Mouse (Mus musculus) kidney, embryonic 15.5 days (tissue): ENCODE measurements around the gene Gm8677. TPM values are rescaled to one million over a fixed set of nuclear protein-coding genes. Genes with fewer than 3 reads are reported as not detected.
"Not testable (repeated sequence)": the region's sequence is repeated elsewhere in the genome, so short reads cannot be mapped to it uniquely, and the experiment has no call there.

Experiments used
- ATAC-seq: fragments of 200-750 bp; cut with Nextera tagmentation; replicated peaks from 2 replicates; pipeline ENCODE4 v1.8.0; 2017; ENCODE audit warnings: moderate TSS enrichment; ENCODE audit not compliant: low FRiP score
- H3K27ac ChIP-seq: fragments of 300-500 bp; sonication (generic); 2 replicates; pipeline ENCODE4 v1.5.1; 2015; ENCODE audit warnings: mild to moderate bottlenecking, inconsistent platforms
- H3K27me3 ChIP-seq: fragments of 300-500 bp; sonication (generic); 2 replicates; pipeline ENCODE4 v1.6.1; 2015; ENCODE audit warnings: inconsistent platforms
- H3K36me3 ChIP-seq: fragments of 300-500 bp; sonication (generic); 2 replicates; pipeline ENCODE4 v1.6.1; 2015; ENCODE audit warnings: inconsistent platforms
- H3K4me1 ChIP-seq: fragments of 300-500 bp; sonication (generic); 2 replicates; pipeline ENCODE4 v1.6.1; 2015; ENCODE audit warnings: inconsistent platforms
- H3K4me2 ChIP-seq: fragments of 300-500 bp; sonication (generic); 2 replicates; pipeline ENCODE4 v1.6.1; 2015; ENCODE audit warnings: moderate library complexity, mild to moderate bottlenecking, inconsistent platforms
- H3K4me3 ChIP-seq: fragments of 300-500 bp; sonication (generic); replicated peaks from 2 replicates; pipeline ENCODE4 v1.5.1; 2015; ENCODE audit warnings: mild to moderate bottlenecking, inconsistent platforms
- H3K9ac ChIP-seq: fragments of 300-500 bp; sonication (generic); 2 replicates; pipeline ENCODE4 v1.6.1; 2015; ENCODE audit warnings: mild to moderate bottlenecking, inconsistent platforms
- H3K9me3 ChIP-seq: fragments of 300-500 bp; sonication (generic); replicated peaks from 2 replicates; pipeline ENCODE4 v1.6.1; 2016; ENCODE audit warnings: inconsistent platforms
- WGBS: fragments of 180-500 bp; shearing (Covaris S2); methylation state at CpG from one replicate; pipeline ENCODE4 v1.1.7; 2015; ENCODE audit warnings: mixed read lengths; 5-methylcytosine and 5-hydroxymethylcytosine counted together
- polyA plus RNA-seq: library from polyadenylated mRNA; unstranded; fragments of >200 nt; fragmentation: Nextera tagmentation; extraction: Ambion mirVana; gene quantifications from 2 replicates; pipeline ENCODE4 v1.2.1, GENCODE M21; 2015

Gene Gm8677
- not detected in 2 replicates for polyA plus RNA-seq

DNA sequence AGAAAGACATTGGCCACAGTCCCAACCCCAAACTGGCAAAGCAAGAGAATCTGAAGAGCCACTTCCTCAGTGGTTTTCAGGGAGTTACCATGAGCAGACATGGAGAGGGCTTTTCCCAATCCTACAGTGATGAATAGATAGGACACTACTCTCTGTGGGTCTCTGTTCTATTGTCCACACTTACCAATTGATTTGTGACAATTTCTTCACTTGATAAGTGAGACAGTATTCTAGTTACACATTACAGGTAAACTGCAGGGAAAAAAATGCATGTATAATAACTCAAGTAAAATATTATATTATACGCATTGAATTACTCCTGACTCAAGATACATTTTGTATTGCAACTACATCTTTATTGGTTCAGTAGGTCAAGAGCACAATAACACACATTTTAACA is at the start of gene Gm8677:
Gene Gm8677 (minus strand): TSS at position 101 of the 400 bp plus-strand sequence.
- H3K4me2 ChIP-seq, H3K27me3 ChIP-seq, H3K27ac ChIP-seq, H3K9ac ChIP-seq, H3K4me1 ChIP-seq, ATAC-seq, H3K4me3 ChIP-seq, H3K9me3 ChIP-seq, H3K36me3 ChIP-seq: not testable (repeated sequence)
- no CpG with 5 or more reads among the region's 1 CpGs for WGBS

GRCm38 (mm10) chr7:22565243-22565642 is 30.6 kb upstream of the Gm8677 start, which contains the start of gene Gm4201:
Gene Gm4201 (minus strand): TSS chr7:22565343.
- no CpG with 5 or more reads among the region's 3 CpGs for WGBS
- not testable (repeated sequence) for H3K9me3 ChIP-seq, ATAC-seq, H3K36me3 ChIP-seq, H3K4me2 ChIP-seq, H3K4me1 ChIP-seq, H3K27ac ChIP-seq, H3K4me3 ChIP-seq, H3K9ac ChIP-seq, H3K27me3 ChIP-seq

DNA sequence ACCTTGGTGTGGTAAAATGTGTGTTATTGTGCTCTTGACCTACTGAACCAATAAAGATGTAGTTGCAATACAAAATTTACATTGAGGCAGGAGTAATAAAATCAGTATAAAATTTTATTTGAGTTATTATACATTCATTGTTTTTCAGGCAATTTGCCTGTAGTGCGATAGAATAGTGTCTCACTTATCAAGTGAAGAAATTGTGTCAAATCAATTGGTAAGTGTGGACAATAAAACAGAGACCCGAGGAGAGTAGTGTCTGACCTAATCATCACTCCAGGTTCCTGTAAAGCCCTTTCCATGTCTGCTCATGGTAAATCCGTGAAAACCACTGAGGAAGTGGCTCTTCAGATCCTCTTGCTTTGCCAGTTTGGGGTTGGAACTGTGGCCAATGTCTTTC is 12.0 kb downstream of the Gm8677 start, which contains the start of gene Vmn1r152:
Gene Vmn1r152 (plus strand): TSS at position 301 of the 400 bp plus-strand sequence.
- no CpG with 5 or more reads among the region's 3 CpGs for WGBS
- not testable (repeated sequence) for H3K27ac ChIP-seq, H3K27me3 ChIP-seq, H3K4me1 ChIP-seq, H3K36me3 ChIP-seq, H3K9me3 ChIP-seq, ATAC-seq, H3K4me2 ChIP-seq, H3K4me3 ChIP-seq, H3K9ac ChIP-seq

- not testable (repeated sequence) for H3K4me3 ChIP-seq, H3K4me1 ChIP-seq, ATAC-seq, H3K36me3 ChIP-seq, H3K9ac ChIP-seq, H3K9me3 ChIP-seq, H3K27ac ChIP-seq, H3K4me2 ChIP-seq, H3K27me3 ChIP-seq
- 58% methylated on average over 2 of the region's 3 CpGs for WGBS
Observed at GRCm38 (mm10) chr7:22499578-22499977, 35.1 kb downstream of the Gm8677 start, which contains the start of gene Vmn1r151. Gene Vmn1r151 (minus strand): TSS chr7:22499678.

Other genes with a start within 250 kb of the Gm8677 start
- gene Gm4187, start 205.2 kb downstream of the Gm8677 start, polyA plus RNA-seq, result not detected in 2 replicates
- gene Gm8660, start 163.8 kb downstream of the Gm8677 start, polyA plus RNA-seq, result not detected in 2 replicates
- not detected in 2 replicates for gene Vmn1r148, start 121.3 kb downstream of the Gm8677 start, polyA plus RNA-seq
- gene Vmn1r149, start 96.7 kb downstream of the Gm8677 start, polyA plus RNA-seq, result not detected in 2 replicates
- not detected in 2 replicates for gene Gm10665, start 70.8 kb downstream of the Gm8677 start, polyA plus RNA-seq
- not detected in 2 replicates for gene Vmn1r151, start 35.2 kb downstream of the Gm8677 start, polyA plus RNA-seq
- gene Vmn1r152, start 11.9 kb downstream of the Gm8677 start, polyA plus RNA-seq, result not detected in 2 replicates
- gene Gm4201, start 30.5 kb upstream of the Gm8677 start, polyA plus RNA-seq, result not detected in 2 replicates
- gene Gm4565, start 53.2 kb upstream of the Gm8677 start, polyA plus RNA-seq, result not detected in 2 replicates
- not detected in 2 replicates for gene Vmn1r155, start 123.1 kb upstream of the Gm8677 start, polyA plus RNA-seq
- not detected in 2 replicates for gene Gm8693, start 157.4 kb upstream of the Gm8677 start, polyA plus RNA-seq
- gene Gm4567, start 184.8 kb upstream of the Gm8677 start, polyA plus RNA-seq, result not detected in 2 replicates
- not detected in 2 replicates for gene Vmn1r157, start 226.8 kb upstream of the Gm8677 start, polyA plus RNA-seq